Mouse (Mus musculus) heart, postnatal 4 days (tissue): ENCODE results near the gene Gm49380. TPM values are rescaled to one million over a fixed set of nuclear protein-coding genes. Genes with fewer than 3 reads are reported as not detected.
A peak's percentile ranks its signal among the peaks of the same experiment; 100 is the strongest.

Experiments
- DNase-seq: peaks from one replicate; pipeline ENCODE4 v3.0.0; 2021
- total RNA-seq, 2 experiments: library from RNA; stranded (reverse); gene quantifications; 2 replicates each; pipeline ENCODE4 v1.2.3; 2021

Gm49380 gene
- total RNA-seq, 2 experiments from 2014 or later: not detected

GRCm38 (mm10) chr9:44074395-44075275, 38.7 kb downstream of the Gm49380 start:
- DNase-seq: peak; percentile 57

- DNase-seq: peak; percentile 19
Observed at GRCm38 (mm10) chr9:44073115-44073514, 40.2 kb downstream of the Gm49380 start.

- peak; percentile 54 for DNase-seq
Observed at GRCm38 (mm10) chr9:44072599-44072915, 40.7 kb downstream of the Gm49380 start.

GRCm38 (mm10) chr9:44071914-44072598, 41.2 kb downstream of the Gm49380 start:
- peak; percentile 40 for DNase-seq

GRCm38 (mm10) chr9:44070844-44071231, 42.5 kb downstream of the Gm49380 start:
- DNase-seq: peak; percentile 10

GRCm38 (mm10) chr9:44070113-44070843, 43.0 kb downstream of the Gm49380 start:
- peak; percentile 4 for DNase-seq

- peak; percentile 36 for DNase-seq
Observed at GRCm38 (mm10) chr9:44069252-44069651, 44.0 kb downstream of the Gm49380 start.

GRCm38 (mm10) chr9:44067960-44068330, 45.4 kb downstream of the Gm49380 start:
- peak; percentile 12 for DNase-seq

- peak; percentile 32 for DNase-seq
Observed at GRCm38 (mm10) chr9:44067241-44067959, 45.9 kb downstream of the Gm49380 start.

GRCm38 (mm10) chr9:44066785-44067225, 46.5 kb downstream of the Gm49380 start, which contains the start of gene Usp2:
Usp2 (plus strand) TSS chr9:44067021.
- peak; percentile 100 for DNase-seq

GRCm38 (mm10) chr9:44065177-44065576, 48.1 kb downstream of the Gm49380 start:
- no peak for DNase-seq

GRCm38 (mm10) chr9:44058606-44059005, 54.7 kb downstream of the Gm49380 start:
- DNase-seq: no peak

GRCm38 (mm10) chr9:44053936-44054335, 59.4 kb downstream of the Gm49380 start:
- no peak for DNase-seq

GRCm38 (mm10) chr9:44052855-44053254, 60.4 kb downstream of the Gm49380 start:
- DNase-seq: no peak

GRCm38 (mm10) chr9:44049381-44050165, 63.7 kb downstream of the Gm49380 start:
- no peak for DNase-seq

- DNase-seq: no peak
Observed at GRCm38 (mm10) chr9:44048541-44049380, 64.5 kb downstream of the Gm49380 start.

GRCm38 (mm10) chr9:44047571-44048490, 65.5 kb downstream of the Gm49380 start:
- no peak for DNase-seq

GRCm38 (mm10) chr9:44047071-44047470, 66.2 kb downstream of the Gm49380 start:
- DNase-seq: no peak

- DNase-seq: no peak
Observed at GRCm38 (mm10) chr9:44046426-44046825, 66.9 kb downstream of the Gm49380 start.
